Mouse (Mus musculus) limb, embryonic 12.5 days (tissue): ENCODE measurements around the gene Eid2b. TPM values are rescaled to one million over a fixed set of nuclear protein-coding genes. Genes with fewer than 3 reads are reported as not detected.

Source experiments
- ATAC-seq: fragments of 200-750 bp; cut with Nextera tagmentation; 2 replicates; pipeline ENCODE4 v1.8.0; 2017; ENCODE audit warnings: low read depth, moderate TSS enrichment; ENCODE audit not compliant: insufficient number of reproducible peaks, insufficient read depth, low FRiP score, low TSS enrichment
- H3K27ac ChIP-seq: fragments of 300-500 bp; sonication (generic); 2 replicates; pipeline ENCODE4 v1.5.1; 2016; ENCODE audit warnings: mild to moderate bottlenecking, moderate library complexity
- H3K27me3 ChIP-seq: fragments of 300-500 bp; sonication (generic); 2 replicates; pipeline ENCODE4 v1.6.1; 2016; ENCODE audit warnings: mild to moderate bottlenecking, moderate library complexity
- H3K36me3 ChIP-seq: fragments of 300-500 bp; sonication (generic); 2 replicates; pipeline ENCODE4 v1.6.1; 2016; ENCODE audit warnings: mild to moderate bottlenecking, moderate library complexity
- H3K4me1 ChIP-seq: fragments of 300-500 bp; sonication (generic); replicated peaks from 2 replicates; pipeline ENCODE4 v1.6.1; 2016
- H3K4me2 ChIP-seq: fragments of 300-500 bp; sonication (generic); 2 replicates; pipeline ENCODE4 v1.6.1; 2016; ENCODE audit warnings: mild to moderate bottlenecking, moderate library complexity
- H3K4me3 ChIP-seq: fragments of 300-500 bp; sonication (generic); replicated peaks from 2 replicates; pipeline ENCODE4 v1.5.1; 2016; ENCODE audit warnings: mild to moderate bottlenecking
- H3K9ac ChIP-seq: fragments of 300-500 bp; sonication (generic); replicated peaks from 2 replicates; pipeline ENCODE4 v1.6.1; 2016; ENCODE audit warnings: mild to moderate bottlenecking, moderate library complexity
- H3K9me3 ChIP-seq: fragments of 300-500 bp; sonication (generic); 2 replicates; pipeline ENCODE4 v1.6.1; 2016; ENCODE audit warnings: mild to moderate bottlenecking, moderate library complexity
- WGBS: fragments of 180-500 bp; shearing (Covaris S2); methylation state at CpG from one replicate; pipeline ENCODE4 v1.1.7; 2016; 5-methylcytosine and 5-hydroxymethylcytosine counted together
- polyA plus RNA-seq: library from polyadenylated mRNA; unstranded; fragments of >200 nt; fragmentation: Nextera tagmentation; extraction: Ambion mirVana; gene quantifications from 2 replicates; pipeline ENCODE4 v1.2.1, GENCODE M21; 2016

Eid2b gene
- polyA plus RNA-seq, 1 experiment from 2014 or later: 18.5 TPM

- Histone ChIP-seq H3K36me3 (peaks cover 100% of the 10 kb centered on the region), H3K4me3 (no peak overlapping the region), H3K4me2 (no peak overlapping the region), H3K27me3 (no peaks in the 10 kb centered on the region), H3K4me1 (no peaks in the 10 kb centered on the region), H3K9me3 (no peaks in the 10 kb centered on the region), H3K27ac (no peak overlapping the region), H3K9ac (no peak overlapping the region)
- ATAC-seq: no peak
- 82% methylated on average over 4 of the region's 4 CpGs for WGBS
Measured at GRCm38 (mm10) chr7:28326457-28326856, 48.9 kb downstream of the Eid2b start.

GRCm38 (mm10) chr7:28328260-28328659, 50.7 kb downstream of the Eid2b start:
- Histone ChIP-seq H3K9me3 (no peaks in the 10 kb centered on the region), H3K4me3 (no peak overlapping the region), H3K36me3 (peaks cover 97% of the 10 kb centered on the region), H3K9ac (no peak overlapping the region), H3K27ac (no peak overlapping the region), H3K27me3 (no peaks in the 10 kb centered on the region), H3K4me1 (no peaks in the 10 kb centered on the region), H3K4me2 (no peak overlapping the region)
- no peak for ATAC-seq
- WGBS: 93% methylated on average over 2 of the region's 2 CpGs

Other genes starting within 250 kb of the Eid2b start
- gene Psmc4, start 227.6 kb upstream of the Eid2b start, polyA plus RNA-seq: 357 and 364 TPM in 2 replicates
- 0.25 and 0.63 TPM in 2 replicates for gene Fcgbp, start 206.5 kb upstream of the Eid2b start, polyA plus RNA-seq
- 0.04 and 0.05 TPM in 2 replicates for gene 9530053A07Rik, start 148.3 kb upstream of the Eid2b start, polyA plus RNA-seq
- 159 and 169 TPM in 2 replicates for gene Fbl, start 108.0 kb upstream of the Eid2b start, polyA plus RNA-seq
- gene Dyrk1b, start 98.3 kb upstream of the Eid2b start, polyA plus RNA-seq: 17.6 and 20.5 TPM in 2 replicates
- 5.4 and 18.9 TPM in 2 replicates for gene Eid2, start 9.9 kb upstream of the Eid2b start, polyA plus RNA-seq
- gene Selenov, start 13.4 kb downstream of the Eid2b start, polyA plus RNA-seq: not detected in 2 replicates
- 3.5 and 3.7 TPM in 2 replicates for gene Dll3, start 24.5 kb downstream of the Eid2b start, polyA plus RNA-seq
- 166 and 169 TPM in 2 replicates for gene Timm50, start 34.3 kb downstream of the Eid2b start, polyA plus RNA-seq
- gene Supt5, start 61.0 kb downstream of the Eid2b start, polyA plus RNA-seq: 99.0 and 117 TPM in 2 replicates
- gene Rps16, start 72.9 kb downstream of the Eid2b start, polyA plus RNA-seq: 915 and 927 TPM in 2 replicates
- gene Plekhg2, start 94.9 kb downstream of the Eid2b start, polyA plus RNA-seq: 96.9 and 106 TPM in 2 replicates
- gene Zfp36, start 102.5 kb downstream of the Eid2b start, polyA plus RNA-seq: 7.1 and 7.7 TPM in 2 replicates
- gene Med29, start 115.0 kb downstream of the Eid2b start, polyA plus RNA-seq: 45.4 and 51.6 TPM in 2 replicates
- 83.0 and 86.8 TPM in 2 replicates for gene Paf1, start 115.2 kb downstream of the Eid2b start, polyA plus RNA-seq
- 6.2 and 9.0 TPM in 2 replicates for gene Gmfg, start 159.7 kb downstream of the Eid2b start, polyA plus RNA-seq
- gene Lrfn1, start 174.2 kb downstream of the Eid2b start, polyA plus RNA-seq: 7.5 and 7.9 TPM in 2 replicates
- not detected in 2 replicates for gene Ifnl2, start 232.7 kb downstream of the Eid2b start, polyA plus RNA-seq
- gene Ifnl3, start 245.1 kb downstream of the Eid2b start, polyA plus RNA-seq: not detected in 2 replicates